Comparison of ENCODE assay signal across 16 mouse cellular contexts in genomic region chr2:103685581-103685980, GRCm38 (mm10).
DNase-seq lines count a peak whose midpoint lies in the region; ATAC-seq lines count a peak whose summit lies in the region.
"Had no signal": no experiment of that assay in that cellular context is flagged by ENCODE, and none has a peak within 500 bp of the region (broad histone marks: within the 10 kb centered on the region; RNA-seq: fewer than 3 reads in every experiment).

No protein-coding gene starts in this region.

- no peak for ATAC-seq in heart, embryonic 15.5 days (replicated peaks; ENCODE audit: insufficient number of reproducible peaks, insufficient read depth, low FRiP score, low read depth)
- ATAC-seq in limb, embryonic 12.5 days (ENCODE audit: insufficient number of reproducible peaks, insufficient read depth, low FRiP score, low TSS enrichment, low read depth), result 0 out of 2 replicates have a peak, but pooled peaks have one; percentile 23
- ATAC-seq: CD4-positive, CD25-positive, alpha-beta regulatory T cell, adult 4 months had no signal

- H3K4me1 ChIP-seq in heart, embryonic 15.5 days (replicated peaks), result peaks cover 37% of the 10 kb centered on the region
- H3K4me1 ChIP-seq in limb, embryonic 12.5 days (replicated peaks), result peaks cover 44% of the 10 kb centered on the region

- H3K9ac ChIP-seq in heart, embryonic 15.5 days, result no peak overlapping the region
- H3K9ac ChIP-seq in limb, embryonic 12.5 days (replicated peaks), result 0 out of 2 replicates have a peak overlapping the region, but pooled peaks have one; percentile 38
- H3K9ac ChIP-seq: hindbrain, embryonic 14.5 days; liver, embryonic 14.5 days; midbrain, embryonic 12.5 days; stomach, embryonic 15.5 days had no signal

- H3K27ac ChIP-seq in heart, embryonic 15.5 days, result peak overlapping the region; percentile 18; the same call in 1 of the 2 replicates
- H3K27ac ChIP-seq in limb, embryonic 12.5 days, result peak overlapping the region; percentile 83
- H3K27ac ChIP-seq: hindbrain, embryonic 14.5 days; liver, embryonic 14.5 days; midbrain, embryonic 12.5 days had no signal

- DNase-seq in heart, adult 11 months, result no peak
- DNase-seq in 3134 (ENCODE audit: extremely low read depth, insufficient read length, low spot score) (peak; percentile 30), NIH3T3 (ENCODE audit: low read depth) (peak; percentile 79)
- DNase-seq in layer of hippocampus, adult 9-11 months, result no peak
- no peak for DNase-seq in frontal cortex, postnatal 25 days (ENCODE audit: low spot score in 2 of 2)
- DNase-seq: cerebellum, adult 11 months; cerebellum, postnatal 36 days; kidney, adult 9 months; right cerebral cortex, postnatal 4 days had no signal

- no peak overlapping the region for H3K4me3 ChIP-seq in heart, embryonic 15.5 days
- H3K4me3 ChIP-seq in limb, embryonic 12.5 days (replicated peaks), result no peak overlapping the region
- H3K4me3 ChIP-seq: midbrain, embryonic 12.5 days; stomach, embryonic 15.5 days had no signal

- no peak overlapping the region for H3K4me2 ChIP-seq in heart, embryonic 15.5 days
- H3K4me2 ChIP-seq in limb, embryonic 12.5 days, result peak overlapping the region; percentile 28
- H3K4me2 ChIP-seq: hindbrain, embryonic 14.5 days; midbrain, embryonic 12.5 days; stomach, embryonic 15.5 days had no signal

- no peaks in the 10 kb centered on the region for H3K36me3 ChIP-seq in heart, embryonic 15.5 days
- H3K36me3 ChIP-seq in limb, embryonic 12.5 days, result peaks cover 25% of the 10 kb centered on the region; the same call in 1 of the 2 replicates
- H3K36me3 ChIP-seq: midbrain, embryonic 12.5 days; stomach, embryonic 15.5 days had no signal

- H3K27me3 ChIP-seq in heart, embryonic 15.5 days, result no peaks in the 10 kb centered on the region
- no peaks in the 10 kb centered on the region for H3K27me3 ChIP-seq in limb, embryonic 12.5 days
- H3K27me3 ChIP-seq: stomach, embryonic 15.5 days had no signal

- 78% methylated on average over 4 of the region's 4 CpGs for WGBS in heart, embryonic 15.5 days
- WGBS in limb, embryonic 12.5 days, result 65% methylated on average over 4 of the region's 4 CpGs

- no peaks in the 10 kb centered on the region for H3K9me3 ChIP-seq in heart, embryonic 15.5 days (replicated peaks)
- H3K9me3 ChIP-seq in limb, embryonic 12.5 days, result no peaks in the 10 kb centered on the region
- H3K9me3 ChIP-seq: midbrain, embryonic 12.5 days; stomach, embryonic 15.5 days had no signal

Comparison
In these comparisons a context has a peak if more than half of its experiments do, and no peak if none do; other contexts are left out.
1. DNase-seq: peak in 3134 (single experiment) and NIH3T3 (single experiment); none in heart, adult 11 months (single experiment), layer of hippocampus, adult 9-11 months (single experiment) and frontal cortex, postnatal 25 days (0 of 2).